Mouse (Mus musculus) hindbrain, postnatal 0 days (tissue): ENCODE data around the gene Olfr901. TPM values are rescaled to one million over a fixed set of nuclear protein-coding genes. Genes with fewer than 3 reads are reported as not detected.
"Not testable (repeated sequence)": the region's sequence is repeated elsewhere in the genome, so short reads cannot be mapped to it uniquely, and the experiment has no call there.

ENCODE experiments used
- ATAC-seq: fragments of 200-750 bp; cut with Nextera tagmentation; 2 replicates; pipeline ENCODE4 v1.8.0; 2017; ENCODE audit warnings: mild to moderate bottlenecking, moderate TSS enrichment, moderate library complexity
- DNase-seq: peaks from one replicate; pipeline ENCODE4 v3.0.0-alpha.2; 2015; ENCODE audit warnings: low spot score
- H3K27ac ChIP-seq: fragments of 300-500 bp; sonication (generic); 2 replicates; pipeline ENCODE4 v1.5.1; 2014; ENCODE audit warnings: mild to moderate bottlenecking
- H3K27me3 ChIP-seq: fragments of 300-500 bp; sonication (generic); 2 replicates; pipeline ENCODE4 v1.6.1; 2014; ENCODE audit warnings: low read length, mixed read lengths; ENCODE audit not compliant: insufficient read depth
- H3K36me3 ChIP-seq: fragments of 300-500 bp; sonication (generic); 2 replicates; pipeline ENCODE4 v1.6.1; 2014; ENCODE audit warnings: low read length, mixed read lengths; ENCODE audit not compliant: insufficient read depth
- H3K4me1 ChIP-seq: fragments of 300-500 bp; sonication (generic); 2 replicates; pipeline ENCODE4 v1.6.1; 2014; ENCODE audit warnings: antibody characterized with exemption, low read length, mixed read lengths; ENCODE audit not compliant: insufficient read depth
- H3K4me2 ChIP-seq: fragments of 300-500 bp; sonication (generic); 2 replicates; pipeline ENCODE4 v1.6.1; 2014; ENCODE audit warnings: low read depth, mild to moderate bottlenecking, low read length, moderate library complexity, mixed read lengths
- H3K4me3 ChIP-seq: fragments of 300-500 bp; sonication (generic); 2 replicates; pipeline ENCODE4 v1.5.1; 2014; ENCODE audit warnings: low read length
- H3K9ac ChIP-seq: fragments of 300-500 bp; sonication (generic); replicated peaks from 2 replicates; pipeline ENCODE4 v1.6.1; 2014; ENCODE audit warnings: mild to moderate bottlenecking, low read length, moderate library complexity, mixed read lengths
- H3K9me3 ChIP-seq: fragments of 300-500 bp; sonication (generic); 2 replicates; pipeline ENCODE4 v1.6.1; 2016; ENCODE audit warnings: low read length, mixed read lengths
- CTCF ChIP-seq: IDR thresholded peaks from 2 replicates; pipeline ENCODE4 v1.5.1; 2016; ENCODE audit warnings: antibody characterized with exemption, control low read depth, low read depth
- WGBS: fragments of 180-500 bp; shearing (Covaris S2); extraction: QIAGEN DNeasy Blood & Tissue Kit; methylation state at CpG from one replicate; pipeline ENCODE4 v1.1.7; 2014; 5-methylcytosine and 5-hydroxymethylcytosine counted together
- polyA plus RNA-seq: library from polyadenylated mRNA; unstranded; fragments of >200 nt; fragmentation: Nextera tagmentation; extraction: Ambion mirVana; gene quantifications from 2 replicates; pipeline ENCODE4 v1.2.1, GENCODE M21; 2015
- total RNA-seq: library from RNA; depleted of rRNA; stranded (reverse); fragments of >200 nt; gene quantifications from 2 replicates; pipeline ENCODE4 v1.2.3, GENCODE M21; 2014; rRNA removed

Gene Olfr901
- not detected in 2 replicates for total RNA-seq
- polyA plus RNA-seq, result not detected in 2 replicates

GRCm38 (mm10) chr9:38429155-38429554, at the start of gene Olfr901:
Olfr901 (plus strand) TSS chr9:38429455.
- 82% methylated on average over 1 of the region's 1 CpGs for whole genome bisulfite sequencing
- Histone ChIP-seq H3K4me3 (no peak within 1 kb of the TSS), H3K27me3 (no peaks in the 10 kb centered on the region), H3K9ac (no peak within 1 kb of the TSS), H3K9me3 (no peaks in the 10 kb centered on the region), H3K27ac (no peak within 1 kb of the TSS), H3K4me1 (no peaks in the 10 kb centered on the region), H3K4me2 (no peak within 1 kb of the TSS), H3K36me3 (no peaks in the 10 kb centered on the region)
- TF ChIP-seq CTCF, result no peak
- DNase-seq (no peak), ATAC-seq (no peak)

GRCm38 (mm10) chr9:38401398-38401797, 27.9 kb upstream of the Olfr901 start, which contains the start of gene Olfr147:
Olfr147 (plus strand) TSS chr9:38401698.
- Histone ChIP-seq H3K9ac (no peak within 1 kb of the TSS), H3K4me2 (no peak within 1 kb of the TSS), H3K27me3 (no peaks in the 10 kb centered on the region), H3K4me1 (no peaks in the 10 kb centered on the region), H3K36me3 (no peaks in the 10 kb centered on the region), H3K27ac (no peak within 1 kb of the TSS), H3K4me3 (no peak within 1 kb of the TSS), H3K9me3 (no peaks in the 10 kb centered on the region)
- DNase-seq (no peak), ATAC-seq (no peak)
- no peak for TF ChIP-seq CTCF
- 94% methylated on average over 1 of the region's 1 CpGs for WGBS

GRCm38 (mm10) chr9:38407502-38407901, 21.8 kb upstream of the Olfr901 start:
- H3K36me3 ChIP-seq, H3K9ac ChIP-seq, H3K9me3 ChIP-seq, H3K4me1 ChIP-seq, H3K4me2 ChIP-seq, H3K27ac ChIP-seq, DNase-seq, ATAC-seq, H3K4me3 ChIP-seq, H3K27me3 ChIP-seq: not testable (repeated sequence)
- WGBS, result 87% methylated on average over 3 of the region's 3 CpGs

- H3K9ac ChIP-seq, H3K27ac ChIP-seq, ATAC-seq, H3K4me3 ChIP-seq, DNase-seq, H3K27me3 ChIP-seq, H3K4me2 ChIP-seq, H3K4me1 ChIP-seq, H3K9me3 ChIP-seq, H3K36me3 ChIP-seq: not testable (repeated sequence)
- WGBS, result 95% methylated on average over 14 of the region's 14 CpGs
Measured at GRCm38 (mm10) chr9:38413502-38413901, 15.8 kb upstream of the Olfr901 start.

- H3K27me3 ChIP-seq, result no peaks in the 10 kb centered on the region
- DNase-seq (no peak), ATAC-seq (no peak)
- H3K4me2 ChIP-seq, result no peak overlapping the region
- H3K27ac ChIP-seq, result no peak overlapping the region
- H3K4me1 ChIP-seq, result no peaks in the 10 kb centered on the region
- no peaks in the 10 kb centered on the region for H3K36me3 ChIP-seq
- no peak overlapping the region for H3K9ac ChIP-seq
- no peak overlapping the region for H3K4me3 ChIP-seq
- TF ChIP-seq CTCF, result no peak
- no peaks in the 10 kb centered on the region for H3K9me3 ChIP-seq
Measured at GRCm38 (mm10) chr9:38423801-38424200, 5.5 kb upstream of the Olfr901 start.

- H3K9me3 ChIP-seq, result no peaks in the 10 kb centered on the region
- no peak for TF ChIP-seq CTCF
- no peaks in the 10 kb centered on the region for H3K27me3 ChIP-seq
- DNase-seq (no peak), ATAC-seq (no peak)
- no peak overlapping the region for H3K27ac ChIP-seq
- H3K4me2 ChIP-seq, result no peak overlapping the region
- 30% methylated on average over 1 of the region's 1 CpGs for WGBS
- no peak overlapping the region for H3K9ac ChIP-seq
- H3K36me3 ChIP-seq, result no peaks in the 10 kb centered on the region
- H3K4me3 ChIP-seq, result no peak overlapping the region
- H3K4me1 ChIP-seq, result no peaks in the 10 kb centered on the region
Measured at GRCm38 (mm10) chr9:38427026-38427425, 2.2 kb upstream of the Olfr901 start.

GRCm38 (mm10) chr9:38447352-38447751, 18.1 kb downstream of the Olfr901 start, which contains the start of gene Olfr902:
Olfr902 (plus strand) TSS chr9:38447652.
- H3K27ac ChIP-seq, result no peak within 1 kb of the TSS
- no peak for ATAC-seq
- TF ChIP-seq CTCF, result no peak
- H3K4me2 ChIP-seq, result no peak within 1 kb of the TSS
- H3K9me3 ChIP-seq, result no peaks in the 10 kb centered on the region
- no peaks in the 10 kb centered on the region for H3K36me3 ChIP-seq
- DNase-seq, result no peak
- no peak within 1 kb of the TSS for H3K4me3 ChIP-seq
- WGBS, result 89% methylated on average over 5 of the region's 5 CpGs
- no peak within 1 kb of the TSS for H3K9ac ChIP-seq
- H3K4me1 ChIP-seq, result no peaks in the 10 kb centered on the region
- H3K27me3 ChIP-seq, result no peaks in the 10 kb centered on the region
